Mouse (Mus musculus): ENCODE measurements around the gene Cfap58. TPM values are rescaled to one million over a fixed set of nuclear protein-coding genes. Genes with fewer than 3 reads are reported as not detected.

Gene Cfap58
- polyA plus RNA-seq, 1 experiment, result 0.03 TPM

- 86% methylated on average over 13 of the region's 13 CpGs for WGBS
Measured at GRCm38 (mm10) chr19:48020103-48020502, 82.6 kb downstream of the Cfap58 start.

DNA sequence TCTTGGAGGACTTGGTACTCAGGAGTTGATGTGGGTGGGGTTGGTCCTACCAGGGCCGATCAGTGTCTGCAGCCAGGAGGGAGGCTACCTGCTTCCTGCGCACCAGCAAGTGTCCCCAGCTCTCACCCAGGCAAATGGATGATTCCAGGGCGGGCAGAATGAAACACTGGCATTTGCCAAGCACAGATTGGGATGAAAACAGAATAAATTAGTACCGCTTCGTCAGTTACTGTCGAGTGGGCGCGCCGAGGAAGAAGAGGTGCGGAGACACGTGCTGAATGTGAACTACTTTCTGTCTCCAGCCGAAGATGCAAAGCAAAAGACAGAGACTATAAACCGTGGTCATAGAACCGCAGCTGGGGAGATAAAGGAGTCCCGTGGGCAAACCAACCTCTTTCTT, 84.0 kb downstream of the Cfap58 start:
- Histone ChIP-seq H3K4me1 (replicated peaks; ENCODE audit: control insufficient read depth, insufficient read depth, low read length) (peaks cover 4% of the 10 kb centered on the region), H3K4me3 (ENCODE audit: control insufficient read depth, insufficient read depth, low read length) (no peak overlapping the region), H3K27ac (ENCODE audit: control insufficient read depth, insufficient read depth, low read length) (no peak overlapping the region), H3K36me3 (ENCODE audit: control insufficient read depth, insufficient read depth, low read length) (no peaks in the 10 kb centered on the region), H3K27me3 (ENCODE audit: control insufficient read depth, insufficient read depth, low read length) (no peaks in the 10 kb centered on the region)
- no peak for TF ChIP-seq POLR2A (IDR thresholded peaks at IDR 0.05; ENCODE audit: control insufficient read depth, extremely low read depth, insufficient read depth, low read length, poor library complexity)
- no peak for TF ChIP-seq CTCF (IDR thresholded peaks at IDR 0.05; ENCODE audit: borderline replicate concordance, control insufficient read depth, extremely low read depth, insufficient read depth, low read length, poor library complexity)
- DNase-seq, result no peak
- 75% methylated on average over 15 of the region's 15 CpGs for WGBS

More at GRCm38 (mm10) chr19:48020103-48020502, 82.6 kb downstream of the Cfap58 start:
- H3K4me1 ChIP-seq (replicated peaks; ENCODE audit: control insufficient read depth, insufficient read depth, low read length), result peaks cover 4% of the 10 kb centered on the region
- no peak for DNase-seq
- H3K4me3 ChIP-seq (ENCODE audit: control insufficient read depth, insufficient read depth, low read length), result no peak overlapping the region
- no peaks in the 10 kb centered on the region for H3K36me3 ChIP-seq (ENCODE audit: control insufficient read depth, insufficient read depth, low read length)
- no peak overlapping the region for H3K27ac ChIP-seq (ENCODE audit: control insufficient read depth, insufficient read depth, low read length)
- TF ChIP-seq CTCF (IDR thresholded peaks at IDR 0.05; ENCODE audit: borderline replicate concordance, control insufficient read depth, extremely low read depth, insufficient read depth, low read length, poor library complexity), result no peak
- no peaks in the 10 kb centered on the region for H3K27me3 ChIP-seq (ENCODE audit: control insufficient read depth, insufficient read depth, low read length)

- DNase-seq, result no peak
- Histone ChIP-seq H3K36me3 (ENCODE audit: control insufficient read depth, insufficient read depth, low read length) (no peaks in the 10 kb centered on the region), H3K4me3 (ENCODE audit: control insufficient read depth, insufficient read depth, low read length) (no peak overlapping the region), H3K27ac (ENCODE audit: control insufficient read depth, insufficient read depth, low read length) (no peak overlapping the region), H3K4me1 (replicated peaks; ENCODE audit: control insufficient read depth, insufficient read depth, low read length) (peaks cover 4% of the 10 kb centered on the region), H3K27me3 (ENCODE audit: control insufficient read depth, insufficient read depth, low read length) (no peaks in the 10 kb centered on the region)
- 92% methylated on average over 5 of the region's 5 CpGs for WGBS
- TF ChIP-seq POLR2A (IDR thresholded peaks at IDR 0.05; ENCODE audit: control insufficient read depth, extremely low read depth, insufficient read depth, low read length, poor library complexity) (no peak), CTCF (IDR thresholded peaks at IDR 0.05; ENCODE audit: borderline replicate concordance, control insufficient read depth, extremely low read depth, insufficient read depth, low read length, poor library complexity) (no peak)
Measured at GRCm38 (mm10) chr19:48022763-48023162, 85.3 kb downstream of the Cfap58 start.

DNA sequence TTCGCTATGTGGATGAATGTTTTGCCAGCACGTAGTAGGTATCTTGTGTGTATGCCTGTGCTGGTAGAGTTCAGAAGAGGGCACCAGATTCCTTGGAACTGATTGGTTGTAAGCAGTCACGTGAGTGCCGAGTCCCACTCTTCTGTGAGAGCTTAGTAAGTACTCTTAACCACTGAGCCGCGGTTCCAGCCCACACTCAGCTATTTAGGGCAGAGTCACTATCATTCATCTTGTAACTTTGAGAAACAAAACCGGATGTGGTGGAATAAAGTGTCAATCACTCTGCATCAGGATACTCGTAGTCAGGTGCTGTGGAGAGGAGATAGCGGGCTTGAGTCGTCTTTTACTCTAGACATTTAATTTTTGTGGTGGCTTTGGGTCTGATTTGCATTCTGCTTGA, 86.3 kb downstream of the Cfap58 start:
- H3K4me1 ChIP-seq (replicated peaks; ENCODE audit: control insufficient read depth, insufficient read depth, low read length), result peaks cover 4% of the 10 kb centered on the region
- no peak overlapping the region for H3K4me3 ChIP-seq (ENCODE audit: control insufficient read depth, insufficient read depth, low read length)
- H3K27ac ChIP-seq (ENCODE audit: control insufficient read depth, insufficient read depth, low read length), result no peak overlapping the region
- DNase-seq, result peak; percentile 23
- no peaks in the 10 kb centered on the region for H3K27me3 ChIP-seq (ENCODE audit: control insufficient read depth, insufficient read depth, low read length)
- TF ChIP-seq CTCF (IDR thresholded peaks at IDR 0.05; ENCODE audit: borderline replicate concordance, control insufficient read depth, extremely low read depth, insufficient read depth, low read length, poor library complexity), result no peak
- no peak for TF ChIP-seq POLR2A (IDR thresholded peaks at IDR 0.05; ENCODE audit: control insufficient read depth, extremely low read depth, insufficient read depth, low read length, poor library complexity)
- 36% methylated on average over 10 of the region's 10 CpGs for WGBS
- H3K36me3 ChIP-seq (ENCODE audit: control insufficient read depth, insufficient read depth, low read length), result no peaks in the 10 kb centered on the region

DNA sequence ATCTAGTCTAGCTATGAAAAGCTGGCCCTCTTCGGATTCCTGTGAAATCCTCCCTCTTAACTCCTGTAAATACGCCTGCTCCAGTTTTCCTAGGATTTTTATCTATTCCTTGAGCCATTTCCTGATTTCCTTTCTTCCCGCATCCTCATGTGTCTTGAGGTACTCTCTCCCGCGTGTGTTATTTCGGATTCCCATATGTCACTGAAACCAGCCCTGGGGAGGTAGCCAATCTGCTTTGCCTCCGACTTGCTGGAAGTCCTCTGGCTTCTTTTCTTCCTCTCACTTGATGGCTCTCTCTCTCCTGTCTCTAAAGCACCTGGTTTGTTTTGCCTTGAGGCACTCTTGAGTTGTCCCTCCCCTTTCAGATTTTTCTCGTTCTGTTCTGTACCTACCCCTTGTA, 87.9 kb downstream of the Cfap58 start:
- H3K36me3 ChIP-seq (ENCODE audit: control insufficient read depth, insufficient read depth, low read length), result no peaks in the 10 kb centered on the region
- TF ChIP-seq CTCF (IDR thresholded peaks at IDR 0.05; ENCODE audit: borderline replicate concordance, control insufficient read depth, extremely low read depth, insufficient read depth, low read length, poor library complexity) (no peak), POLR2A (IDR thresholded peaks at IDR 0.05; ENCODE audit: control insufficient read depth, extremely low read depth, insufficient read depth, low read length, poor library complexity) (no peak)
- WGBS, result 92% methylated on average over 8 of the region's 8 CpGs

DNA sequence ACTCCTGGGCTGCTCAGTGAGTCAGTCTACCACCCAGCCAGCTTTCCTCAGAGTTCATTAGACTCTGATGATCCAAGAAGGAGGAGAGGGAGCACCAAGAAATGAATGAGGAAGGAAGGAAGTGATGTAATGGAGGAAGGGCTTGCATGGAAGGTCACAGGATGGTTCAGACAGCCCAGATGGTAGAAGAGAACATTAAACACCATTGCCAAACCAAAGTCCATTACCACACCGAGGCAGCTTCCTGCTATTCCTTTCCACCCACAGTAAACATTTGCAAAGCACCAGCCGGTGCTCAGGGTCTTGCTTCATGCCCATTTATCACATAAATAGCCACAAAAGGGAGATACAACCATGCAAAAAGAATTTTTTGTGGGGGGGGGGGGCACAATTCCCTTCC, 89.4 kb downstream of the Cfap58 start:
- Histone ChIP-seq H3K27ac (ENCODE audit: control insufficient read depth, insufficient read depth, low read length) (no peak overlapping the region), H3K36me3 (ENCODE audit: control insufficient read depth, insufficient read depth, low read length) (no peaks in the 10 kb centered on the region), H3K4me3 (ENCODE audit: control insufficient read depth, insufficient read depth, low read length) (no peak overlapping the region), H3K4me1 (replicated peaks; ENCODE audit: control insufficient read depth, insufficient read depth, low read length) (peaks cover 4% of the 10 kb centered on the region), H3K27me3 (ENCODE audit: control insufficient read depth, insufficient read depth, low read length) (no peaks in the 10 kb centered on the region)
- TF ChIP-seq CTCF (IDR thresholded peaks at IDR 0.05; ENCODE audit: borderline replicate concordance, control insufficient read depth, extremely low read depth, insufficient read depth, low read length, poor library complexity), result no peak
- no peak for TF ChIP-seq POLR2A (IDR thresholded peaks at IDR 0.05; ENCODE audit: control insufficient read depth, extremely low read depth, insufficient read depth, low read length, poor library complexity)
- no peak for DNase-seq
- WGBS, result 43% methylated on average over 2 of the region's 2 CpGs

More for the DNA sequence above, 87.9 kb downstream of the Cfap58 start:
- Histone ChIP-seq H3K27me3 (ENCODE audit: control insufficient read depth, insufficient read depth, low read length) (no peaks in the 10 kb centered on the region), H3K27ac (ENCODE audit: control insufficient read depth, insufficient read depth, low read length) (no peak overlapping the region), H3K4me3 (ENCODE audit: control insufficient read depth, insufficient read depth, low read length) (no peak overlapping the region), H3K4me1 (replicated peaks; ENCODE audit: control insufficient read depth, insufficient read depth, low read length) (peaks cover 4% of the 10 kb centered on the region)
- DNase-seq, result no peak

- H3K4me3 ChIP-seq (ENCODE audit: control insufficient read depth, insufficient read depth, low read length), result no peak overlapping the region
- WGBS, result 90% methylated on average over 8 of the region's 8 CpGs
- no peak overlapping the region for H3K27ac ChIP-seq (ENCODE audit: control insufficient read depth, insufficient read depth, low read length)
- no peaks in the 10 kb centered on the region for H3K27me3 ChIP-seq (ENCODE audit: control insufficient read depth, insufficient read depth, low read length)
- no peak for TF ChIP-seq CTCF (IDR thresholded peaks at IDR 0.05; ENCODE audit: borderline replicate concordance, control insufficient read depth, extremely low read depth, insufficient read depth, low read length, poor library complexity)
- TF ChIP-seq POLR2A (IDR thresholded peaks at IDR 0.05; ENCODE audit: control insufficient read depth, extremely low read depth, insufficient read depth, low read length, poor library complexity), result no peak
- no peaks in the 10 kb centered on the region for H3K4me1 ChIP-seq (replicated peaks; ENCODE audit: control insufficient read depth, insufficient read depth, low read length)
- H3K36me3 ChIP-seq (ENCODE audit: control insufficient read depth, insufficient read depth, low read length), result no peaks in the 10 kb centered on the region
- DNase-seq, result no peak
Measured at GRCm38 (mm10) chr19:48039554-48039953, 102.1 kb downstream of the Cfap58 start.

All from thymus, adult 2 months (tissue).